ENCODE assay signal across 9 mouse cellular contexts in the genomic region with DNA sequence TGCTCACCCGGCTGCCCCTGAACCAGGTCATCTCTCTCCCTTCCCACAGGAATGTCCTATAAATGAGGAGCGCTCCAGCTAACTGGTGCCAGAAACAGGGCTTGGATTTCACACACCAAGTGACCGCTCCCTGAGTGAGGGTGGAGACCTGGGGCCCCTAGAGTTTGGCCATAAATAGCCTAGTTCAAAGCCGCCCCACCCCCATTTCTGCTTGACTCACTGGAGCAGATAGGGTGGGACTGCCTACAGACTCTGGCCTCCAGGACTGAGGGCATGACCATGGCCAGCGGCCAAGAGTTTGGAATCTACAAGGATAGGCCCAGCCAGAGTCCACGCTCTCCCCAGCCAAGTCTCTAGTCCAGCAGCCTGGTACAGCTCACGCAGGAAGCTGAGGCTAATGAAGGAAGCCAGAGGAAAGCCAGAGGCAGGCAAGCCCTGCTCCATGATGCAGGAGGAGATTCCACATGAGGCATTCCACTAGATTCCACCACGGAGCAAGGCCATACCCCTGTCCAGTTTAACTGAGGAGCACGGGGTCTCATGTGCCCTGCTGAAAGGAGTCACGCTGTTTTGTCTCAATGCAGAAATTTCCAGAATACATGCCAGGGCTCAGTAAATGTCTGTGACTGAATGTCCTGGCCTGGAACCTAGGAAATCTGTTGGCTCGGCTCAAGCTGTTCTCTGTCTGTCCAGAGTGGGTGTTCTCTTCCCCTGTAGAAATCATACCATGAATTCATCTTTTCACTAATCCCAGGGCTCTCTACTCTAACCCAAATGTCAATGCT. TPM values are rescaled to one million over a fixed set of nuclear protein-coding genes. Genes with fewer than 3 reads are reported as not detected.
DNase-seq lines count a peak whose midpoint lies in the region; ATAC-seq lines count a peak whose summit lies in the region.
"Had no signal": no experiment of that assay in that cellular context is flagged by ENCODE, and none has a peak within 500 bp of the region (broad histone marks: within the 10 kb centered on the region; RNA-seq: fewer than 3 reads in every experiment).

No protein-coding gene starts in this region.

- peak; percentile 85 for ATAC-seq in heart, embryonic 13.5 days (ENCODE audit: extremely low read depth, insufficient number of reproducible peaks, low FRiP score, low TSS enrichment)
- no peak for ATAC-seq in forebrain, embryonic 14.5 days

- H3K4me2 ChIP-seq in heart, embryonic 13.5 days, result peak overlapping the region; percentile 47
- no peak overlapping the region for H3K4me2 ChIP-seq in forebrain, embryonic 14.5 days (ENCODE audit: low read length)

- WGBS in heart, embryonic 13.5 days, result 27% methylated on average over 11 of the region's 11 CpGs
- 91% methylated on average over 11 of the region's 11 CpGs for WGBS in forebrain, embryonic 14.5 days

- peaks cover 14% of the 10 kb centered on the region; the same call in 1 of the 2 replicates for H3K36me3 ChIP-seq in heart, embryonic 13.5 days
- no peaks in the 10 kb centered on the region for H3K36me3 ChIP-seq in forebrain, embryonic 14.5 days (ENCODE audit: control insufficient read depth, insufficient read depth, low read length)
- H3K36me3 ChIP-seq: G1E had no signal

- peaks cover 25% of the 10 kb centered on the region for H3K4me1 ChIP-seq in heart, embryonic 13.5 days
- no peaks in the 10 kb centered on the region for H3K4me1 ChIP-seq in forebrain, embryonic 14.5 days (ENCODE audit: control insufficient read depth, insufficient read depth, low read length)

- DNase-seq in layer of hippocampus, adult 11-12 months (ENCODE audit: low spot score), result peak; percentile 59
- no peak for DNase-seq in layer of hippocampus, adult 8-10 months (ENCODE audit: low spot score in 2 of 2)
- DNase-seq in cerebellum, postnatal 14 days, result peak; percentile 61 to 73
- peak; percentile 89 to 94 for DNase-seq in kidney, postnatal 4 days
- DNase-seq in ovary, postnatal 10 days (ENCODE audit: low spot score), result peak; percentile 45
- DNase-seq in B cell, adult 2 months, result no peak
- DNase-seq in forebrain, embryonic 14.5 days (ENCODE audit: low spot score), result no peak

- no peaks in the 10 kb centered on the region for H3K27me3 ChIP-seq in heart, embryonic 13.5 days (replicated peaks)
- no peaks in the 10 kb centered on the region for H3K27me3 ChIP-seq in forebrain, embryonic 14.5 days (replicated peaks; ENCODE audit: control insufficient read depth, insufficient read depth, low read length)

- H3K4me3 ChIP-seq in heart, embryonic 13.5 days, result no peak overlapping the region
- H3K4me3 ChIP-seq in forebrain, embryonic 14.5 days (ENCODE audit: low read depth, low read length), result no peak overlapping the region

- peak overlapping the region; percentile 97 for H3K27ac ChIP-seq in heart, embryonic 13.5 days (replicated peaks)
- no peak overlapping the region for H3K27ac ChIP-seq in forebrain, embryonic 14.5 days (ENCODE audit: low read depth, low read length)

- no peaks in the 10 kb centered on the region for H3K9me3 ChIP-seq in heart, embryonic 13.5 days
- H3K9me3 ChIP-seq in forebrain, embryonic 14.5 days (replicated peaks; ENCODE audit: control insufficient read depth, low read length), result no peaks in the 10 kb centered on the region
- H3K9me3 ChIP-seq: G1E had no signal

- peak overlapping the region; percentile 61 for H3K9ac ChIP-seq in heart, embryonic 13.5 days
- no peak overlapping the region for H3K9ac ChIP-seq in forebrain, embryonic 14.5 days (ENCODE audit: low read length)

RNA-seq across cellular contexts. Expression of a gene that starts 17.5 kb away (rescaled TPM):
- total RNA-seq in layer of hippocampus, adult 8-10 months (2022), result 10 to 100 TPM; 41.0 to 45.9 (median 43.5) TPM
- polyA plus RNA-seq in heart, embryonic 13.5 days (2015; fragmentation: Nextera tagmentation; extraction: Ambion mirVana), result 38.0 and 41.5 TPM in 2 replicates
- polyA plus RNA-seq in forebrain, embryonic 14.5 days (2014; fragmentation: Nextera tagmentation; extraction: Ambion mirVana), result 2.6 and 4.6 TPM in 2 replicates
- total RNA-seq: G1E had no signal
- polyA plus RNA-seq: G1E had no signal

RNA-seq across cellular contexts. Expression of a gene that starts 17.6 kb away (rescaled TPM):
- total RNA-seq in layer of hippocampus, adult 8-10 months (2022), result 10 to 100 TPM; 13.6 to 17.1 (median 16.0) TPM
- polyA plus RNA-seq in heart, embryonic 13.5 days (2015; fragmentation: Nextera tagmentation; extraction: Ambion mirVana), result 13.2 and 15.7 TPM in 2 replicates
- 18.8 and 24.1 TPM in 2 replicates for polyA plus RNA-seq in forebrain, embryonic 14.5 days (2014; fragmentation: Nextera tagmentation; extraction: Ambion mirVana)

RNA-seq across cellular contexts. Expression of a gene that starts 45.9 kb away (rescaled TPM):
- total RNA-seq in layer of hippocampus, adult 8-10 months (2022), result 10 to 100 TPM; 48.9 to 60.8 (median 53.9) TPM
- polyA plus RNA-seq in heart, embryonic 13.5 days (2015; fragmentation: Nextera tagmentation; extraction: Ambion mirVana), result 28.3 and 29.2 TPM in 2 replicates
- polyA plus RNA-seq in forebrain, embryonic 14.5 days (2014; fragmentation: Nextera tagmentation; extraction: Ambion mirVana), result 51.9 and 59.4 TPM in 2 replicates

Comparison
In these comparisons a context has a peak if more than half of its experiments do, and no peak if none do; other contexts are left out.
1. DNase-seq: peak in layer of hippocampus, adult 11-12 months (single experiment), cerebellum, postnatal 14 days (2 of 2), kidney, postnatal 4 days (2 of 2) and ovary, postnatal 10 days (single experiment); none in layer of hippocampus, adult 8-10 months (0 of 2), B cell, adult 2 months (0 of 2) and forebrain, embryonic 14.5 days (single experiment).